Mouse (Mus musculus) embryonic facial prominence, embryonic 10.5 days (tissue): ENCODE results near the gene Scgb1c1. TPM values are rescaled to one million over a fixed set of nuclear protein-coding genes. Genes with fewer than 3 reads are reported as not detected.

Source experiments
- DNase-seq: peaks from one replicate; pipeline ENCODE4 v3.0.0-alpha.2; 2017; ENCODE audit warnings: low spot score
- H3K27ac ChIP-seq: fragments of 300-500 bp; sonication (generic); replicated peaks from 2 replicates; pipeline ENCODE4 v1.5.1; 2016; ENCODE audit warnings: mild to moderate bottlenecking
- H3K27me3 ChIP-seq: fragments of 300-500 bp; sonication (generic); replicated peaks from 2 replicates; pipeline ENCODE4 v1.6.1; 2016; ENCODE audit warnings: low read depth, mild to moderate bottlenecking; ENCODE audit not compliant: poor library complexity, severe bottlenecking
- H3K36me3 ChIP-seq: fragments of 300-500 bp; sonication (generic); replicated peaks from 2 replicates; pipeline ENCODE4 v1.6.1; 2016; ENCODE audit warnings: mild to moderate bottlenecking, moderate library complexity
- H3K4me1 ChIP-seq: fragments of 300-500 bp; sonication (generic); 2 replicates; pipeline ENCODE4 v1.6.1; 2016
- H3K4me3 ChIP-seq: fragments of 300-500 bp; sonication (generic); 2 replicates; pipeline ENCODE4 v1.5.1; 2016; ENCODE audit warnings: mild to moderate bottlenecking, moderate library complexity
- H3K9me3 ChIP-seq: fragments of 300-500 bp; sonication (generic); 2 replicates; pipeline ENCODE4 v1.6.1; 2016; ENCODE audit warnings: mild to moderate bottlenecking
- WGBS: fragments of 180-500 bp; shearing (Covaris S2); methylation state at CpG from one replicate; pipeline ENCODE4 v1.1.7; 2016; 5-methylcytosine and 5-hydroxymethylcytosine counted together
- polyA plus RNA-seq: library from polyadenylated mRNA; unstranded; fragments of >200 nt; fragmentation: Nextera tagmentation; extraction: Ambion mirVana; gene quantifications from 2 replicates; pipeline ENCODE4 v1.2.1, GENCODE M21; 2016

Scgb1c1 gene
- polyA plus RNA-seq, 1 experiment from 2014 or later: not detected

DNA sequence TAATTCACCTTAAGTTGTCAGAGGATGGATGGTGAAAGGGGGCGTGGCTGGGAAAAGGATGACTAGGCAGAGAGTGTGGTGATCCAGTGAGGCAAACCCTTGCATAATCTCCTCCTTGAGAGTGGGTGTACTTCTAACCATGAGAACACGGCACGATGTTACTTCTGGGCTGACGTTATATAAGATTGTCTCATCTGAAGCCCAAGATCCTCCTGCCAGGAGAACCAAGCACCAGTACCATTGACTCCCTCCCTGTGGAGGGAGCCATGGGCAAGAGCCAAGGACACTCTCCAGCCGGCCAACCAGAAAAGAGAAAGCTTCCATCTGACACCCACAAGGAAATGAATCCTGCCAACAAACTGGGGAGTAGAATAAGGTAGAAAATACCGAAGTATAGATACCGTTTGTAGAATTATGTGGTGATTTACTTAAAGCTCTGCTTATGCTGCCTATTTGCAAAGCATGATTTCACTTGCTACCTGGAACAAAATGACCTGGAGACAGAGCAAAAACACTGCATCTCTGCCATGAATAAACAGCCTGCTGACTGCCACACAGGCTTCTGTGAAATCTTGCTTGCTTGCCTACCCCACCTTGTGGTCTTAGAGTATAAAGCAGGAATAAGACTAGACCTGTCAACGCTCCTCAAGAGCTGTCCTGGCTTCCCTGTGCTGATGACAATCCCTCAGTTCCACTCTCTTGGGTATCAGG, 17.0 kb upstream of the Scgb1c1 start:
- no peaks in the 10 kb centered on the region for H3K27me3 ChIP-seq

GRCm38 (mm10) chr7:140831447-140831846, 13.9 kb upstream of the Scgb1c1 start:
- Histone ChIP-seq H3K4me1 (peaks cover 9% of the 10 kb centered on the region; the same call in 1 of the 2 replicates), H3K27ac (no peak overlapping the region), H3K9me3 (no peaks in the 10 kb centered on the region), H3K36me3 (no peaks in the 10 kb centered on the region), H3K4me3 (no peak overlapping the region), H3K27me3 (no peaks in the 10 kb centered on the region; the same call in 1 of the 2 replicates)
- DNase-seq: no peak
- 77% methylated on average over 6 of the region's 6 CpGs for WGBS

More for the DNA sequence above, 17.0 kb upstream of the Scgb1c1 start:
- no peak overlapping the region for H3K4me3 ChIP-seq
- DNase-seq: no peak
- no peaks in the 10 kb centered on the region for H3K36me3 ChIP-seq
- H3K27ac ChIP-seq: no peak overlapping the region
- no peaks in the 10 kb centered on the region for H3K4me1 ChIP-seq
- WGBS: 44% methylated on average over 8 of the region's 8 CpGs
- H3K9me3 ChIP-seq: no peaks in the 10 kb centered on the region

- WGBS: 89% methylated on average over 4 of the region's 4 CpGs
- no peaks in the 10 kb centered on the region for H3K36me3 ChIP-seq
- no peaks in the 10 kb centered on the region for H3K9me3 ChIP-seq
- DNase-seq: no peak
- H3K27ac ChIP-seq: no peak overlapping the region
- H3K27me3 ChIP-seq: no peaks in the 10 kb centered on the region; the same call in 1 of the 2 replicates
- H3K4me3 ChIP-seq: no peak overlapping the region
- peaks cover 9% of the 10 kb centered on the region; the same call in 1 of the 2 replicates for H3K4me1 ChIP-seq
Measured at GRCm38 (mm10) chr7:140833341-140833740, 12.0 kb upstream of the Scgb1c1 start.

DNA sequence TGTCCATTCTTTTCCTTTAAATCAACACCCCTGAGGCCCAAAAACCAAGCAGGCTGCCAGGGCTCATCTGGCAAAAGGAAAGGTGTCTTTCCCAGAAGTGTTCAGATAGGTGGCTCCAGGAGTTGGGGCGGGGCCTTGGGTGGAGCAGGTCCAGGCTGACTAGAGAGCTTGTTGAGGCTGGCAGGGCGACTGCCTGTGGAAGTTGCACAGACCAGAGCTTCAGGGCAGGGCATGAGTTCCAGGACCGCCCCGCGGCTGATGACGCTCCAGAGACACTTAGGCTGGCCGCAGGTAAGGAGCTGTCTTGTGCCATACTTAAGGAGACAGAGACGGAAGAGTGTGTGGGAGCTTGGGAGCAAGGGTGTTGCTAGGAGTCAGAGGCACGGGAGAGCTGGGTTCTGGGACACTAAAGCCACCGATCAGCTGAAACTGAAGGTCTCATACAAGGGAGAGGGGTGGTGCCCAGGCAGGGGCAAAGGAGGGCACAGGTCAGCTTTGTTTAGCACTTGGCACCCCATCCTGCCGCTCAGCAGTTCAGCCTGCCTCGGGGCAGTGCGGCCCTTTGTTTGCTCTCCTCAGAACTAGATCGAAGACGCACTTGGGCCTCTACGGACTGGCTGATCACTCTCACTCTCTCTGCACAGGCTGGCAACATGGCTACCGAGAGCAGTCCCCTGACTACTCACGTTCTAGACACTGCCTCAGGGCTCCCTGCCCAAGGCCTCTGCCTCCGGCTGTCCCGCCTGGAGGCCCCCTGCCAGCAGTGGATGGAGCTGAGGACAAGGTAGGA, 10.2 kb upstream of the Scgb1c1 start, which contains the start of gene Urah:
Gene Urah (plus strand): TSS at position 51 of the 790 bp plus-strand sequence.
- H3K4me3 ChIP-seq: no peak within 1 kb of the TSS
- H3K4me1 ChIP-seq: peaks cover 9% of the 10 kb centered on the region; the same call in 1 of the 2 replicates
- 37% methylated on average over 20 of the region's 20 CpGs for WGBS
- peaks cover 9% of the 10 kb centered on the region for H3K27me3 ChIP-seq
- no peaks in the 10 kb centered on the region for H3K36me3 ChIP-seq
- no peak for DNase-seq
- H3K9me3 ChIP-seq: no peaks in the 10 kb centered on the region
- no peak within 1 kb of the TSS for H3K27ac ChIP-seq

- no peak overlapping the region for H3K27ac ChIP-seq
- no peak for DNase-seq
Measured at GRCm38 (mm10) chr7:140835758-140836087, 9.6 kb upstream of the Scgb1c1 start.

GRCm38 (mm10) chr7:140836243-140837115, 8.9 kb upstream of the Scgb1c1 start:
- Histone ChIP-seq H3K4me3 (no peak overlapping the region), H3K36me3 (no peaks in the 10 kb centered on the region), H3K9me3 (no peaks in the 10 kb centered on the region), H3K27ac (no peak overlapping the region), H3K4me1 (peaks cover 9% of the 10 kb centered on the region; the same call in 1 of the 2 replicates), H3K27me3 (peaks cover 23% of the 10 kb centered on the region)
- 85% methylated on average over 9 of the region's 9 CpGs for WGBS
- no peak for DNase-seq

More at GRCm38 (mm10) chr7:140835758-140836087, 9.6 kb upstream of the Scgb1c1 start:
- H3K36me3 ChIP-seq: no peaks in the 10 kb centered on the region
- H3K9me3 ChIP-seq: no peaks in the 10 kb centered on the region
- peaks cover 9% of the 10 kb centered on the region; the same call in 1 of the 2 replicates for H3K4me1 ChIP-seq
- peaks cover 15% of the 10 kb centered on the region for H3K27me3 ChIP-seq
- H3K4me3 ChIP-seq: no peak overlapping the region
- WGBS: 77% methylated on average over 2 of the region's 2 CpGs

- peaks cover 9% of the 10 kb centered on the region; the same call in 1 of the 2 replicates for H3K4me1 ChIP-seq
- no peaks in the 10 kb centered on the region for H3K36me3 ChIP-seq
- H3K27me3 ChIP-seq: peaks cover 48% of the 10 kb centered on the region
- WGBS: 65% methylated on average over 5 of the region's 5 CpGs
- no peak for DNase-seq
- no peak overlapping the region for H3K4me3 ChIP-seq
- H3K27ac ChIP-seq: no peak overlapping the region
- H3K9me3 ChIP-seq: no peaks in the 10 kb centered on the region
Measured at GRCm38 (mm10) chr7:140839556-140839955, 5.8 kb upstream of the Scgb1c1 start.

GRCm38 (mm10) chr7:140840750-140841735, 4.3 kb upstream of the Scgb1c1 start:
- Histone ChIP-seq H3K4me1 (peaks cover 10% of the 10 kb centered on the region), H3K27me3 (peaks cover 53% of the 10 kb centered on the region), H3K27ac (no peak overlapping the region), H3K36me3 (no peaks in the 10 kb centered on the region), H3K4me3 (no peak overlapping the region), H3K9me3 (no peaks in the 10 kb centered on the region)
- WGBS: 37% methylated on average over 19 of the region's 19 CpGs
- no peak for DNase-seq

DNA sequence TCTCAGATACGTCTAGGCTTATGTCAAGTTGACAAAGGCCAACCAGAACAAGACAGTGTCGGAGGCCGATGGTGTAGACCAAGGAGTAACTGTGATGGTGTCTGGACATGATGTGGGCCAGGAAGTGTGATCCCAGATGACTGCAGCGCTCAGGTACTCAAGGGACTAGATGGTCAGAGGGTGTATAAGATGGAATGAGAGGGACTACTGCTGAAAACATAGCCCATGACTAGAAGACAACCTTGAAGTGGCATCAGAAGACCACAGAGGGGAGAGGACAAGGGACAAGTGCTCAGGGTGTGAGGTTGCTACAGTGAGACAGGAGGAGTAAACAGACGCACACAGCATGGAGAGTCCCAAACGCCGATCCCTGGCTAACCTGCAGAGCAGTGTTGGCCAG, 1.5 kb upstream of the Scgb1c1 start:
- 78% methylated on average over 7 of the region's 7 CpGs for WGBS
- H3K4me1 ChIP-seq: peaks cover 10% of the 10 kb centered on the region
- H3K27me3 ChIP-seq: peaks cover 53% of the 10 kb centered on the region
- no peak overlapping the region for H3K4me3 ChIP-seq
- DNase-seq: no peak
- no peaks in the 10 kb centered on the region for H3K9me3 ChIP-seq
- no peaks in the 10 kb centered on the region for H3K36me3 ChIP-seq
- H3K27ac ChIP-seq: no peak overlapping the region

DNA sequence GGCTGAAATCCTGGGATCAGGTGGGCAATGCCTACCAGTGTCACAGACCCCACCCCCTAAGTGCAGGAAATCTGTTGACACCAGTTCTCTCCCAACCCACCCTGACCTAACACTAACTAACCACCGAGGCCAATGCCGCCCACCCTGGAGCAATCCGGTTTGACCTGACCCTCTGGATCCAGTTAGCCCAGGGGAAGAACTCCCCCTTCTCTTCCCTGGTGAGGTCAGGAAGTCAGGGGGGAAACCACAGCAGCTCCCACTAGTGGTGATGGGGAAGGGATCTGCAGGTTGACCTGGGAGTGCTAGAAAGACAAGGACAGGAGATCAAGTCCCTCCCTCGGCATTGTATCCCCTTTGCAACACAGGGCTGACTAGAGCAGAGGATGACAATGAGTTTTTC, 336 bp downstream of the Scgb1c1 start:
- no peaks in the 10 kb centered on the region for H3K9me3 ChIP-seq
- no peak overlapping the region for H3K27ac ChIP-seq
- peaks cover 38% of the 10 kb centered on the region for H3K27me3 ChIP-seq
- H3K4me3 ChIP-seq: no peak overlapping the region
- no peaks in the 10 kb centered on the region for H3K36me3 ChIP-seq
- peaks cover 10% of the 10 kb centered on the region for H3K4me1 ChIP-seq
- WGBS: 54% methylated on average over 4 of the region's 4 CpGs
- no peak for DNase-seq

DNA sequence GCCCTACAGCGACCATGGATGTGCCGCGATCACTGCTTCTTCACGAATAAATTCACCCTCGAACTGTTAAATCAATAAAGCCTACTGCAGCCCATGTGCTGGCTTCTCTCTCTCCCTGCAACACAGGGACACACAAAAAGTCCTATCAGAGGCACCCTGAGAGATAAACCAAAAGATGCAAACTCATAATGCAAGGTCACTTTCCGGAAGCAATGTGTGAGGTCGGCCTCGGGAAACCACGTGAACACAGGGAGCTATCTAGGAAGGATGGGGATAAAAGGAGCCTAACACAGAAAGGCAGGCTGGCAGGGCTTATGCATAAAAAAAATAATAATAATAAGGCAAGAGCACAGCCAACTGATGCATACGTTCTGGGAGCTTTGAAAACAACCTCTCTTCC, 1.3 kb downstream of the Scgb1c1 start:
- 85% methylated on average over 10 of the region's 10 CpGs for WGBS
- DNase-seq: no peak

More for the DNA sequence above, 1.3 kb downstream of the Scgb1c1 start:
- Histone ChIP-seq H3K27ac (no peak overlapping the region), H3K4me1 (peaks cover 10% of the 10 kb centered on the region), H3K27me3 (peaks cover 28% of the 10 kb centered on the region), H3K9me3 (no peaks in the 10 kb centered on the region), H3K4me3 (no peak overlapping the region), H3K36me3 (peaks cover 4% of the 10 kb centered on the region)
